Mouse (Mus musculus) heart, embryonic 10.5 days (tissue): Measurements from ENCODE around the gene Rnf34. TPM values are rescaled to one million over a fixed set of nuclear protein-coding genes. Genes with fewer than 3 reads are reported as not detected.
A peak's percentile ranks its signal among the peaks of the same experiment; 100 is the strongest.

Experiments used
- DNase-seq: peaks from one replicate; pipeline ENCODE4 v3.0.0-alpha.2; 2017; ENCODE audit warnings: low spot score
- H3K27ac ChIP-seq: fragments of 300-500 bp; sonication (generic); 2 replicates; pipeline ENCODE4 v1.5.1; 2016; ENCODE audit warnings: mild to moderate bottlenecking
- H3K27me3 ChIP-seq: fragments of 300-500 bp; sonication (generic); 2 replicates; pipeline ENCODE4 v1.6.1; 2016; ENCODE audit warnings: mild to moderate bottlenecking; ENCODE audit not compliant: poor library complexity, insufficient read depth, severe bottlenecking
- H3K36me3 ChIP-seq: fragments of 300-500 bp; sonication (generic); 2 replicates; pipeline ENCODE4 v1.6.1; 2016; ENCODE audit warnings: mild to moderate bottlenecking, moderate library complexity
- H3K4me1 ChIP-seq: fragments of 300-500 bp; sonication (generic); 2 replicates; pipeline ENCODE4 v1.6.1; 2016; ENCODE audit warnings: mild to moderate bottlenecking
- H3K4me3 ChIP-seq: fragments of 300-500 bp; sonication (generic); 2 replicates; pipeline ENCODE4 v1.5.1; 2016; ENCODE audit warnings: mild to moderate bottlenecking, moderate library complexity
- H3K9me3 ChIP-seq: fragments of 300-500 bp; sonication (generic); 2 replicates; pipeline ENCODE4 v1.6.1; 2016; ENCODE audit warnings: mild to moderate bottlenecking, moderate library complexity
- WGBS: fragments of 180-500 bp; shearing (Covaris S2); methylation state at CpG from one replicate; pipeline ENCODE4 v1.1.7; 2016; 5-methylcytosine and 5-hydroxymethylcytosine counted together
- polyA plus RNA-seq: library from polyadenylated mRNA; unstranded; fragments of >200 nt; fragmentation: Nextera tagmentation; extraction: Ambion mirVana; gene quantifications from 2 replicates; pipeline ENCODE4 v1.2.1, GENCODE M21; 2016

Gene Rnf34
- polyA plus RNA-seq, 1 experiment from 2014 or later = 35.3 TPM

GRCm38 (mm10) chr5:122825099-122825498 lies 24.7 kb upstream of the Rnf34 start:
- WGBS = 79% methylated on average over 8 of the region's 8 CpGs
- Histone ChIP-seq H3K27ac (no peak overlapping the region), H3K36me3 (no peaks in the 10 kb centered on the region), H3K4me1 (peaks cover 2% of the 10 kb centered on the region; the same call in 1 of the 2 replicates), H3K27me3 (no peaks in the 10 kb centered on the region), H3K4me3 (no peak overlapping the region), H3K9me3 (no peaks in the 10 kb centered on the region)
- DNase-seq = no peak

DNA sequence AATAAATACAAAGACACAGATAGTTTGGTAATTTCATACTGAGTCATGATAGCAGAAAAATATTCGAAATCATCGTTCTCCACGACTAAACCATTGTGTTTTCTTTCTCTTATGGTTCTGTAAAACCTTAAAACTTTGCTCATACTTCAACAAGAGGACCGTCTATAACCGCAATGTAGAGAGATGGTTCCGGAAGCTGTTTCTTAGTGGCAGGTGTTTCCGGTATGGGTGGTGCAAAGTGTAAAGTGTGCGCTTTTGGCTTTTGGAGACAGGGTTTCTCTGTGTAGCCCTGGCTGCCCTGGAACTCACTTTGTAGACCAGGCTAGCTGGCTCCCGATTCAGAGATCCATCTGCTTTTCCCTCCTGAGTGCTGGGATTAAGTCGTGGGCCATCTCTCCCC lies 17.3 kb upstream of the Rnf34 start:
- H3K36me3 ChIP-seq = no peaks in the 10 kb centered on the region
- no peaks in the 10 kb centered on the region for H3K9me3 ChIP-seq
- DNase-seq = no peak
- H3K4me3 ChIP-seq = no peak overlapping the region
- H3K4me1 ChIP-seq = no peaks in the 10 kb centered on the region
- H3K27me3 ChIP-seq = no peaks in the 10 kb centered on the region
- H3K27ac ChIP-seq = no peak overlapping the region
- WGBS = 84% methylated on average over 10 of the region's 10 CpGs

GRCm38 (mm10) chr5:122832996-122833395 lies 16.9 kb upstream of the Rnf34 start:
- H3K27ac ChIP-seq = no peak overlapping the region
- no peaks in the 10 kb centered on the region for H3K36me3 ChIP-seq
- H3K4me3 ChIP-seq = no peak overlapping the region
- no peaks in the 10 kb centered on the region for H3K9me3 ChIP-seq
- no peaks in the 10 kb centered on the region for H3K27me3 ChIP-seq
- WGBS = 71% methylated on average over 10 of the region's 10 CpGs
- no peaks in the 10 kb centered on the region for H3K4me1 ChIP-seq
- DNase-seq = no peak

- Histone ChIP-seq H3K4me3 (no peak overlapping the region), H3K27ac (no peak overlapping the region), H3K4me1 (no peaks in the 10 kb centered on the region), H3K36me3 (no peaks in the 10 kb centered on the region), H3K27me3 (no peaks in the 10 kb centered on the region), H3K9me3 (no peaks in the 10 kb centered on the region)
- no peak for DNase-seq
- WGBS = 88% methylated on average over 2 of the region's 2 CpGs
Observed at GRCm38 (mm10) chr5:122841126-122841525, 8.7 kb upstream of the Rnf34 start.

GRCm38 (mm10) chr5:122843799-122844198 lies 6.0 kb upstream of the Rnf34 start:
- 75% methylated on average over 5 of the region's 5 CpGs for WGBS
- DNase-seq = no peak
- no peak overlapping the region for H3K27ac ChIP-seq
- no peaks in the 10 kb centered on the region for H3K36me3 ChIP-seq
- H3K9me3 ChIP-seq = no peaks in the 10 kb centered on the region
- H3K27me3 ChIP-seq = no peaks in the 10 kb centered on the region
- no peaks in the 10 kb centered on the region for H3K4me1 ChIP-seq
- H3K4me3 ChIP-seq = no peak overlapping the region

DNA sequence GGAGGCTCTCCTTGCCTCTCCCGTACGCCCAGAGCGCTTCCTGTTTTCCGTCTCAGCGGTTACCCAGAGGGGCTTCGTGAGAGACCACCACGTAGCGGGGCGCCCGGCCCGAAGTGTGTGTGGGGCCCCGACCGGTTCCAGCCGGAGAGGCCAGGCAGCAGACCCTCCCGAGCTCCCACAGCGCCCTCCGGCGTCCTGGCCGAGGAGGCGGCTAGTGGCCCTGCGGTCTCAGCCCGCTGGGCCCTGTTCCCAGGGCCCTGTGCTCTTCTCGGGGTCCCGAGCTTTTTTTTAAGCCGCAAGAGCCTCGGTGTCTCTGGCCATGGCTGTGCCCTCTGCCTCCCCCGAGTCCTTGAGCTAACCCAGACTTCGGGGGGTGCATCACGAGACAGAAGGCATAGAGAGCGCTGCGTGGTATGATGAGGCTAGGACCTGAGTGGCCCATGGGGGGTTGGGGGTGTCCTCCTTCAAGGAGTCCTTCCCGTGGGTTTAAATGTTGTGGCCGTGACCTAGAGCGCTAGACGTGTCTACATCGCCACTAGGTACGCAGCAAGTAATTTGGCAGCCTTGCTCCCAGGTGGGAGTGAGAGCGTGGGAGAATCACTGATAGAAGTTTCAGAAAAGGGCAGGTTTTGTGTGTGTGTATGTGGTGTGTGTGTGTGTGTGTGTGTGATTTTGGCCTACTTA lies 613 bp downstream of the Rnf34 start:
- WGBS = under 1% methylated on average over 38 of the region's 38 CpGs
- no peak for DNase-seq

GRCm38 (mm10) chr5:122852611-122853010 lies 2.8 kb downstream of the Rnf34 start:
- Histone ChIP-seq H3K27ac (no peak overlapping the region), H3K4me1 (peaks cover 15% of the 10 kb centered on the region), H3K4me3 (no peak overlapping the region), H3K9me3 (no peaks in the 10 kb centered on the region), H3K27me3 (no peaks in the 10 kb centered on the region), H3K36me3 (peaks cover 3% of the 10 kb centered on the region; the same call in 1 of the 2 replicates)
- DNase-seq = no peak
- WGBS = 75% methylated on average over 2 of the region's 2 CpGs

More for the DNA sequence above, 613 bp downstream of the Rnf34 start:
- no peaks in the 10 kb centered on the region for H3K9me3 ChIP-seq
- H3K27ac ChIP-seq = peak overlapping the region; percentile 97
- no peaks in the 10 kb centered on the region for H3K27me3 ChIP-seq
- H3K36me3 ChIP-seq = no peaks in the 10 kb centered on the region
- peaks cover 15% of the 10 kb centered on the region for H3K4me1 ChIP-seq
- H3K4me3 ChIP-seq = peak overlapping the region; percentile 86

GRCm38 (mm10) chr5:122855858-122856257 lies 6.0 kb downstream of the Rnf34 start:
- no peaks in the 10 kb centered on the region for H3K27me3 ChIP-seq

DNA sequence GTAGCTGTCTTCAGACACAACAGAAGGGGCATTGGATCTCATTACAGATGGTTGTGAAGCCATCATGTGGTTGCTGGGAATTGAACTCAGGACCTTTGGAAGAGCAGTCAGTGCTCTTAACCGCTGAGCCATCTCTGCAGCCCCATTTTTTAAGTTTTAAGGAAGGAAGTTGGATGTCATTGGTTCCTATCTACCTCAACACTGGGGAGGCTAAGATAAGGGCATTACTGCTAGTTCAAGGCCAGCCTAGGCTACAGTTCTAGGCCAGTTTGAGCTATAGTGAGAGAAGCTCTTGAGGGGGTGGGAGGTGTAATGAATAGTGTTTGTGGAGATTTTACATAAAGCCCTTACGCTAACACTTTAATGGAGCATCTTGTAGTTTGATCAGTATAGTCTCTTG lies 13.2 kb downstream of the Rnf34 start:
- DNase-seq = no peak
- no peak overlapping the region for H3K27ac ChIP-seq
- no peaks in the 10 kb centered on the region for H3K4me1 ChIP-seq
- no peaks in the 10 kb centered on the region for H3K9me3 ChIP-seq
- H3K36me3 ChIP-seq = peaks cover 68% of the 10 kb centered on the region
- no peak overlapping the region for H3K4me3 ChIP-seq
- 95% methylated on average over 2 of the region's 2 CpGs for WGBS
- no peaks in the 10 kb centered on the region for H3K27me3 ChIP-seq

More at GRCm38 (mm10) chr5:122855858-122856257, 6.0 kb downstream of the Rnf34 start:
- Histone ChIP-seq H3K4me3 (no peak overlapping the region), H3K27ac (no peak overlapping the region), H3K4me1 (peaks cover 8% of the 10 kb centered on the region), H3K36me3 (peaks cover 7% of the 10 kb centered on the region; the same call in 1 of the 2 replicates), H3K9me3 (no peaks in the 10 kb centered on the region)
- DNase-seq = no peak
- 78% methylated on average over 3 of the region's 3 CpGs for WGBS

DNA sequence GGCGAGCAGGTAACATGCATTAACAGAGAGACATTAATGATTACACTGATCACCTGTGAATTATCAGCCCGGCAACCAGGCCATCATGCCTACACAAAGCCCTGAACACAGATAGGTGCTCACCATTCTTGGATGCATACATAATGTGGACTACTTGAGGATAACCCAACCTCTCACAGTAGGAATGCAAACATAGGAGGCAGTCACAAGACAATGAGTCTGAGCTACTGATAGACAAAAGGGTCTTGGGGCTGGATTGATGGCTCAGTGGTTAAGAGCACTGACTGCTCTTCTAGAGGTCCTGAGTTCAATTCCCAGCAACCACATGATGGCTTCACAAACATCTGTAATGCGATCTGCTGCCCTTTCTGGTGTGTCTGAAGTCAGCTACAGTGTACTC lies 22.8 kb downstream of the Rnf34 start:
- Histone ChIP-seq H3K4me3 (no peak overlapping the region), H3K9me3 (no peaks in the 10 kb centered on the region)

GRCm38 (mm10) chr5:122873573-122873972 lies 23.7 kb downstream of the Rnf34 start:
- H3K9me3 ChIP-seq = no peaks in the 10 kb centered on the region
- no peaks in the 10 kb centered on the region for H3K27me3 ChIP-seq
- no peak overlapping the region for H3K27ac ChIP-seq
- WGBS = 71% methylated on average over 2 of the region's 2 CpGs
- no peak overlapping the region for H3K4me3 ChIP-seq
- H3K36me3 ChIP-seq = peaks cover 64% of the 10 kb centered on the region
- no peaks in the 10 kb centered on the region for H3K4me1 ChIP-seq
- no peak for DNase-seq

More for the DNA sequence above, 22.8 kb downstream of the Rnf34 start:
- 84% methylated on average over 3 of the region's 3 CpGs for WGBS
- DNase-seq = no peak
- Histone ChIP-seq H3K27ac (no peak overlapping the region), H3K27me3 (no peaks in the 10 kb centered on the region), H3K4me1 (no peaks in the 10 kb centered on the region), H3K36me3 (peaks cover 65% of the 10 kb centered on the region)

- H3K27me3 ChIP-seq = no peaks in the 10 kb centered on the region
- no peaks in the 10 kb centered on the region for H3K9me3 ChIP-seq
- H3K36me3 ChIP-seq = peaks cover 64% of the 10 kb centered on the region
- 84% methylated on average over 3 of the region's 3 CpGs for WGBS
- H3K4me3 ChIP-seq = no peak overlapping the region
- H3K4me1 ChIP-seq = no peaks in the 10 kb centered on the region
- H3K27ac ChIP-seq = no peak overlapping the region
- DNase-seq = no peak
Observed at GRCm38 (mm10) chr5:122874359-122874758, 24.5 kb downstream of the Rnf34 start.

GRCm38 (mm10) chr5:122876671-122877070 lies 26.8 kb downstream of the Rnf34 start:
- WGBS = 87% methylated on average over 3 of the region's 3 CpGs
- Histone ChIP-seq H3K4me1 (no peaks in the 10 kb centered on the region), H3K27ac (no peak overlapping the region), H3K4me3 (no peak overlapping the region), H3K27me3 (no peaks in the 10 kb centered on the region), H3K36me3 (peaks cover 75% of the 10 kb centered on the region), H3K9me3 (no peaks in the 10 kb centered on the region)
- no peak for DNase-seq
